Mouse (Mus musculus) kidney, adult 2 months (tissue): ENCODE results near the gene Lsamp. TPM values are rescaled to one million over a fixed set of nuclear protein-coding genes. Genes with fewer than 3 reads are reported as not detected.

Source experiments
- DNase-seq: peaks from one replicate; pipeline ENCODE4 v3.0.0; 2021
- H3K27ac ChIP-seq: fragments of 200-500 bp; 2 replicates; pipeline ENCODE4 v1.5.1; 2012; ENCODE audit warnings: low read depth, low read length, control low read depth, inconsistent platforms; ENCODE audit not compliant: insufficient read depth
- H3K27me3 ChIP-seq: fragments of 200-500 bp; replicated peaks from 2 replicates; pipeline ENCODE4 v1.6.1; 2012; ENCODE audit warnings: mild to moderate bottlenecking, moderate library complexity, low read length, inconsistent platforms; ENCODE audit not compliant: control insufficient read depth, insufficient read depth
- H3K36me3 ChIP-seq: fragments of 200-500 bp; 2 replicates; pipeline ENCODE4 v1.6.1; 2012; ENCODE audit warnings: mild to moderate bottlenecking, moderate library complexity, low read length, inconsistent platforms; ENCODE audit not compliant: control insufficient read depth, insufficient read depth
- H3K4me1 ChIP-seq: fragments of 200-500 bp; 2 replicates; pipeline ENCODE4 v1.6.1; 2011; ENCODE audit warnings: low read length; ENCODE audit not compliant: control insufficient read depth, insufficient read depth
- H3K4me3 ChIP-seq: fragments of 200-500 bp; 2 replicates; pipeline ENCODE4 v1.5.1; 2011; ENCODE audit warnings: mild to moderate bottlenecking, low read depth, low read length, control low read depth; ENCODE audit not compliant: insufficient read depth
- CTCF ChIP-seq: fragments of 200-500 bp; conservative IDR thresholded peaks from 2 replicates; pipeline ENCODE4 v1.5.1; 2011; ENCODE audit warnings: low read depth, mild to moderate bottlenecking, control low read depth, low read length, moderate library complexity, mixed read lengths; ENCODE audit not compliant: insufficient read depth, insufficient read length
- POLR2A ChIP-seq: fragments of 200-500 bp; IDR thresholded peaks from one replicate; pipeline ENCODE4 v1.6.1; 2011; ENCODE audit warnings: low read depth, low read length, control low read depth
- WGBS: fragments of 180-500 bp; shearing (Covaris S2); methylation state at CpG from one replicate; pipeline ENCODE4 v1.1.7; 2018; 5-methylcytosine and 5-hydroxymethylcytosine counted together
- polyA plus RNA-seq: library from polyadenylated mRNA; depleted of rRNA; stranded (reverse); fragments of >200 nt; gene quantifications from 2 replicates; pipeline ENCODE4 v1.2.3, GENCODE M21; 2012

Lsamp gene
- polyA plus RNA-seq, 1 experiment: 0.38 TPM

- peak; percentile 78 for DNase-seq
- Histone ChIP-seq H3K4me1 (no peaks in the 10 kb centered on the region), H3K27me3 (no peaks in the 10 kb centered on the region), H3K4me3 (no peak overlapping the region), H3K36me3 (no peaks in the 10 kb centered on the region), H3K27ac (no peak overlapping the region)
- no peak for TF ChIP-seq CTCF
- TF ChIP-seq POLR2A: no peak
- 33% methylated on average over 1 of the region's 1 CpGs for WGBS
These were observed 1359.3 kb downstream of the Lsamp start for GRCm38 (mm10) chr16:41343431-41343830.

- Histone ChIP-seq H3K27me3 (no peaks in the 10 kb centered on the region), H3K36me3 (no peaks in the 10 kb centered on the region), H3K4me3 (no peak overlapping the region), H3K4me1 (no peaks in the 10 kb centered on the region), H3K27ac (no peak overlapping the region)
- 73% methylated on average over 2 of the region's 2 CpGs for WGBS
- DNase-seq: no peak
- TF ChIP-seq CTCF: no peak
- TF ChIP-seq POLR2A: no peak
These were observed 1381.0 kb downstream of the Lsamp start for GRCm38 (mm10) chr16:41365138-41365537.

- 45% methylated on average over 3 of the region's 3 CpGs for whole genome bisulfite sequencing
- Histone ChIP-seq H3K27me3 (no peaks in the 10 kb centered on the region), H3K36me3 (no peaks in the 10 kb centered on the region), H3K27ac (no peak overlapping the region), H3K4me1 (no peaks in the 10 kb centered on the region), H3K4me3 (no peak overlapping the region)
- DNase-seq: no peak
- no peak for TF ChIP-seq POLR2A
- no peak for TF ChIP-seq CTCF
These were observed 1399.5 kb downstream of the Lsamp start for GRCm38 (mm10) chr16:41383702-41384101.

GRCm38 (mm10) chr16:41384288-41384687 lies 1400.1 kb downstream of the Lsamp start:
- WGBS: 80% methylated on average over 1 of the region's 1 CpGs
- TF ChIP-seq CTCF: no peak
- no peak for TF ChIP-seq POLR2A

GRCm38 (mm10) chr16:41408850-41409249 lies 1424.7 kb downstream of the Lsamp start:
- peak; percentile 21 for DNase-seq
- H3K4me1 ChIP-seq: no peaks in the 10 kb centered on the region
- H3K27ac ChIP-seq: no peak overlapping the region
- H3K27me3 ChIP-seq: no peaks in the 10 kb centered on the region; the same call in 1 of the 2 replicates
- no peaks in the 10 kb centered on the region for H3K36me3 ChIP-seq
- TF ChIP-seq POLR2A (no peak), CTCF (no peak; the same call in 1 of the 2 replicates)
- WGBS: 26% methylated on average over 7 of the region's 7 CpGs
- no peak overlapping the region for H3K4me3 ChIP-seq

More at GRCm38 (mm10) chr16:41384288-41384687, 1400.1 kb downstream of the Lsamp start:
- H3K4me1 ChIP-seq: no peaks in the 10 kb centered on the region
- no peak for DNase-seq
- no peaks in the 10 kb centered on the region for H3K36me3 ChIP-seq
- no peaks in the 10 kb centered on the region for H3K27me3 ChIP-seq
- no peak overlapping the region for H3K27ac ChIP-seq
- H3K4me3 ChIP-seq: no peak overlapping the region

GRCm38 (mm10) chr16:41410671-41411070 lies 1426.5 kb downstream of the Lsamp start:
- Histone ChIP-seq H3K4me1 (no peaks in the 10 kb centered on the region), H3K4me3 (no peak overlapping the region), H3K36me3 (no peaks in the 10 kb centered on the region), H3K27me3 (no peaks in the 10 kb centered on the region; the same call in 1 of the 2 replicates), H3K27ac (no peak overlapping the region)
- 37% methylated on average over 3 of the region's 3 CpGs for WGBS
- no peak for DNase-seq
- TF ChIP-seq CTCF (no peak), POLR2A (no peak)

GRCm38 (mm10) chr16:41417363-41417762 lies 1433.2 kb downstream of the Lsamp start:
- H3K4me3 ChIP-seq: no peak overlapping the region
- WGBS: 72% methylated on average over 5 of the region's 5 CpGs
- no peak for DNase-seq

More at GRCm38 (mm10) chr16:41417363-41417762, 1433.2 kb downstream of the Lsamp start:
- Histone ChIP-seq H3K4me1 (no peaks in the 10 kb centered on the region), H3K27me3 (no peaks in the 10 kb centered on the region), H3K36me3 (no peaks in the 10 kb centered on the region), H3K27ac (no peak overlapping the region)
- TF ChIP-seq CTCF (no peak), POLR2A (no peak)
